21 mouse cellular contexts compared by ENCODE assay signal in the genomic region with DNA sequence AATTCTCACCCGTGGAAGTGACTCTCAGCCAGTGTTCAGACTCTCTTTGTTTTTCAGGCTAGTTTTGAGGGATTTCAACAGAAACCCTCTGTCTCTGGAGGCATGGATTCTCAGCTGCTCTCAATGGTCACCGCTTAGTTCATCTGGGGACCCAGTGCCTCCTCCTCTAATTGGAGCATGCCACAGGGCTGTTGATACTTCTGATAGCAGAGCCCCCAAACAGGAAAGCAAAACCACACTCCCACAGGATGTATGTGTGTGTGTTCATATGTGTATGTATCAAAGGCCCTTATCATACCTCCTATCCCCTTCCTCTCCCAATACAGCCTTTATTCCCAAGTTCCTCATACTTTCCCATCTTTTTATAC.
DNase-seq lines count a peak whose midpoint lies in the region; ATAC-seq and TF ChIP-seq lines count a peak whose summit lies in the region.
"Had no signal": no experiment of that assay in that cellular context is flagged by ENCODE, and none has a peak within 500 bp of the region (broad histone marks: within the 10 kb centered on the region; RNA-seq: fewer than 3 reads in every experiment).

No protein-coding gene starts in this region.

- peak overlapping the region; percentile 38; the same call in 1 of the 2 replicates for H3K27ac ChIP-seq in heart, postnatal 0 days (ENCODE audit: low read depth)
- H3K27ac ChIP-seq in heart, embryonic 10.5 days: no peak overlapping the region
- no peak overlapping the region for H3K27ac ChIP-seq in hindbrain, embryonic 12.5 days
- H3K27ac ChIP-seq: embryonic facial prominence, embryonic 10.5 days; forebrain, embryonic 10.5 days; heart, embryonic 13.5 days; hindbrain, embryonic 15.5 days; intestine, embryonic 15.5 days; midbrain, embryonic 10.5 days; neural tube, embryonic 13.5 days had no signal

- 0 out of 2 replicates have a peak, but pooled peaks cover 6% of the 10 kb centered on the region for H3K4me1 ChIP-seq in heart, postnatal 0 days (ENCODE audit: control insufficient read depth, insufficient read depth)
- no peaks in the 10 kb centered on the region for H3K4me1 ChIP-seq in heart, embryonic 10.5 days
- peaks cover 4% of the 10 kb centered on the region; the same call in 1 of the 2 replicates for H3K4me1 ChIP-seq in hindbrain, embryonic 12.5 days
- H3K4me1 ChIP-seq: embryonic facial prominence, embryonic 10.5 days had no signal

- no peak for TF ChIP-seq EP300 in heart, postnatal 0 days (IDR thresholded peaks at IDR 0.05; ENCODE audit: low read depth)

- H3K36me3 ChIP-seq in heart, postnatal 0 days (replicated peaks; ENCODE audit: control insufficient read depth, insufficient read depth, low read length): no peaks in the 10 kb centered on the region
- H3K36me3 ChIP-seq in heart, embryonic 10.5 days: no peaks in the 10 kb centered on the region
- H3K36me3 ChIP-seq in hindbrain, embryonic 12.5 days: no peaks in the 10 kb centered on the region
- H3K36me3 ChIP-seq: embryonic facial prominence, embryonic 10.5 days; forebrain, embryonic 10.5 days; G1E; heart, embryonic 13.5 days; hindbrain, embryonic 15.5 days; intestine, embryonic 15.5 days; midbrain, embryonic 10.5 days; neural tube, embryonic 13.5 days had no signal

- no peak overlapping the region for H3K4me2 ChIP-seq in heart, postnatal 0 days (ENCODE audit: low read depth, low read length)
- no peak overlapping the region for H3K4me2 ChIP-seq in hindbrain, embryonic 12.5 days (replicated peaks)
- H3K4me2 ChIP-seq: heart, embryonic 13.5 days; hindbrain, embryonic 15.5 days; intestine, embryonic 15.5 days; neural tube, embryonic 13.5 days had no signal

- no peak for ATAC-seq in heart, postnatal 0 days (ENCODE audit: insufficient read depth, low read depth)
- ATAC-seq in granulocyte monocyte progenitor cell, adult 5-6 weeks (replicated peaks; ENCODE audit: poor library complexity, severe bottlenecking): 0 out of 2 replicates have a peak, but pooled peaks have one; percentile 0
- ATAC-seq in hindbrain, embryonic 12.5 days (ENCODE audit: low FRiP score): no peak
- ATAC-seq: intestine, embryonic 15.5 days had no signal

- H3K27me3 ChIP-seq in heart, postnatal 0 days (ENCODE audit: control insufficient read depth, insufficient read depth, low read length): no peaks in the 10 kb centered on the region
- H3K27me3 ChIP-seq in heart, embryonic 10.5 days (ENCODE audit: insufficient read depth, poor library complexity, severe bottlenecking): no peaks in the 10 kb centered on the region
- no peaks in the 10 kb centered on the region for H3K27me3 ChIP-seq in hindbrain, embryonic 12.5 days
- H3K27me3 ChIP-seq: heart, embryonic 13.5 days; hindbrain, embryonic 15.5 days; intestine, embryonic 15.5 days; neural tube, embryonic 13.5 days had no signal

- no peak overlapping the region for H3K4me3 ChIP-seq in heart, postnatal 0 days (ENCODE audit: low read depth, low read length)
- H3K4me3 ChIP-seq in heart, embryonic 10.5 days: no peak overlapping the region
- no peak overlapping the region for H3K4me3 ChIP-seq in hindbrain, embryonic 12.5 days
- H3K4me3 ChIP-seq: embryonic facial prominence, embryonic 10.5 days; forebrain, embryonic 10.5 days; heart, embryonic 13.5 days; hindbrain, embryonic 15.5 days; intestine, embryonic 15.5 days; midbrain, embryonic 10.5 days; myocyte; neural tube, embryonic 13.5 days had no signal

- no peaks in the 10 kb centered on the region for H3K9me3 ChIP-seq in heart, postnatal 0 days (replicated peaks; ENCODE audit: control insufficient read depth, low read length)
- H3K9me3 ChIP-seq in heart, embryonic 10.5 days: no peaks in the 10 kb centered on the region
- H3K9me3 ChIP-seq in hindbrain, embryonic 12.5 days (replicated peaks): no peaks in the 10 kb centered on the region
- H3K9me3 ChIP-seq: embryonic facial prominence, embryonic 10.5 days; forebrain, embryonic 10.5 days; G1E; heart, embryonic 13.5 days; hindbrain, embryonic 15.5 days; intestine, embryonic 15.5 days; midbrain, embryonic 10.5 days; neural tube, embryonic 13.5 days had no signal

- 68% methylated on average over 2 of the region's 2 CpGs for WGBS in heart, postnatal 0 days
- 78% methylated on average over 2 of the region's 2 CpGs for WGBS in heart, embryonic 10.5 days
- WGBS in hindbrain, embryonic 12.5 days: 74% methylated on average over 2 of the region's 2 CpGs

- no peak for TF ChIP-seq CTCF in heart, postnatal 0 days (IDR thresholded peaks at IDR 0.05; ENCODE audit: low read depth)

- DNase-seq in heart, postnatal 0 days (ENCODE audit: low spot score): no peak
- no peak for DNase-seq in heart, embryonic 10.5 days (ENCODE audit: low spot score)
- peak; percentile 43 for DNase-seq in CD4-positive, CD25-positive, alpha-beta regulatory T cell, adult 2 months (ENCODE audit: low read depth, low spot score)
- DNase-seq in thymus, postnatal 36 days: peak; percentile 53 to 57
- no peak for DNase-seq in spleen, postnatal 10 days (ENCODE audit: low spot score in 2 of 2)
- DNase-seq: adrenal gland, adult 8-10 months; cerebellum, adult 8-10 months; gastrocnemius, postnatal 14 days; heart, postnatal 36 days; kidney, postnatal 25 days had no signal

- H3K9ac ChIP-seq in heart, postnatal 0 days (replicated peaks; ENCODE audit: low read depth, low read length): no peak overlapping the region
- H3K9ac ChIP-seq in hindbrain, embryonic 12.5 days: no peak overlapping the region
- H3K9ac ChIP-seq: heart, embryonic 13.5 days; hindbrain, embryonic 15.5 days; intestine, embryonic 15.5 days; neural tube, embryonic 13.5 days had no signal

Comparison
In these comparisons a context has a peak if more than half of its experiments do, and no peak if none do; other contexts are left out.
1. DNase-seq: peak in CD4-positive, CD25-positive, alpha-beta regulatory T cell, adult 2 months (single experiment) and thymus, postnatal 36 days (2 of 2); none in heart, postnatal 0 days (single experiment), heart, embryonic 10.5 days (single experiment) and spleen, postnatal 10 days (0 of 2).